Mouse (Mus musculus): ENCODE results near the gene Aknad1. TPM values are rescaled to one million over a fixed set of nuclear protein-coding genes. Genes with fewer than 3 reads are reported as not detected.

Gene Aknad1
- polyA plus RNA-seq (2015; fragmentation: Nextera tagmentation; extraction: Ambion mirVana) = 0.11 TPM in 1 of 2 replicates, not detected in the other

DNA sequence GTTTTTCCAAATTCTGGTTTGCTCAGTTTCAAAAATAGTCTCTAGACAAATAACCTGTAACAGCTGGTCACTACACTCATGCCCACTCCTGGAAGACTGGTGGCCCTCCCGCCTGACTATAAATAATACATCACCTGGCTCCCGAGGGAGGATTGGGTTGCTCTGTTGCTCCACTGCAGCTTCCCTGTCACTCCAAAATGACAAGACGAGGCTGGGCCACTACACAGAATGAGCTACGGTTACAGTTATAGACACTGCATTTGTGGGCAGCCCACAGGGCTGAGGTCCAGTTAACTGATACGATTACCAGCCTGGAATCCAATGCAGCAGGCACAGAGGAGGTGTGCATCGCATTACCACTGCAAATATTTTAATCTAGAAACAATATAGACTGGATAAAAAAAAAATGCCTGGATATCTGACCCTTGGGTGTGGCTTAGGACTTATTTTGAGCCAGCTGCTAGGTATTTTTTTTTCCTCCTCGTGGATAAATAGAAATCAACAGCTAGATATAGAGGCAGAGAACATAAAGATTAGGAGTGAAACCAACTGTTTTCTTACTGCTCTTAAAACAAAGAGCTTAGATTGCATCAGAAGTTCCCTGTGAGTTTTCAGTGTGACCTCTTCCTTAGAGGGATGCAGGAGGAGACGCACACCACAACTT lies at the start of gene Aknad1:
TSS of gene Aknad1 (plus strand) at position 614 of the 664 bp plus-strand sequence.
- no peaks in the 10 kb centered on the region for H3K9me3 ChIP-seq (ENCODE audit: low read length)
- no peak within 1 kb of the TSS for H3K4me2 ChIP-seq (replicated peaks; ENCODE audit: low read depth, low read length)
- 34% methylated on average over 8 of the region's 8 CpGs for WGBS

GRCm38 (mm10) chr3:108689979-108690378 lies 49.5 kb upstream of the Aknad1 start:
- Histone ChIP-seq H3K4me2 (replicated peaks; ENCODE audit: low read depth, low read length) (no peak overlapping the region), H3K27ac (ENCODE audit: low read length) (no peak overlapping the region), H3K36me3 (ENCODE audit: insufficient read depth, low read length) (peaks cover 42% of the 10 kb centered on the region), H3K9ac (replicated peaks; ENCODE audit: low read length) (no peak overlapping the region), H3K4me1 (ENCODE audit: insufficient read depth, low read length) (no peaks in the 10 kb centered on the region), H3K27me3 (ENCODE audit: insufficient read depth, low read length) (no peaks in the 10 kb centered on the region), H3K4me3 (ENCODE audit: low read length) (no peak overlapping the region), H3K9me3 (ENCODE audit: low read length) (no peaks in the 10 kb centered on the region)
- 86% methylated on average over 4 of the region's 4 CpGs for WGBS
- ATAC-seq (ENCODE audit: low FRiP score, low TSS enrichment) = no peak

More for the DNA sequence above, at the start of gene Aknad1:
- no peak for ATAC-seq (ENCODE audit: low FRiP score, low TSS enrichment)
- Histone ChIP-seq H3K4me3 (ENCODE audit: low read length) (no peak within 1 kb of the TSS), H3K27me3 (ENCODE audit: insufficient read depth, low read length) (no peaks in the 10 kb centered on the region), H3K36me3 (ENCODE audit: insufficient read depth, low read length) (no peaks in the 10 kb centered on the region), H3K4me1 (ENCODE audit: insufficient read depth, low read length) (0 out of 2 replicates have a peak, but pooled peaks cover 6% of the 10 kb centered on the region), H3K9ac (replicated peaks; ENCODE audit: low read length) (no peak within 1 kb of the TSS), H3K27ac (ENCODE audit: low read length) (no peak within 1 kb of the TSS)

- H3K36me3 ChIP-seq (ENCODE audit: insufficient read depth, low read length) = peaks cover 36% of the 10 kb centered on the region
- no peaks in the 10 kb centered on the region for H3K27me3 ChIP-seq (ENCODE audit: insufficient read depth, low read length)
- no peak overlapping the region for H3K9ac ChIP-seq (replicated peaks; ENCODE audit: low read length)
- H3K4me2 ChIP-seq (replicated peaks; ENCODE audit: low read depth, low read length) = no peak overlapping the region
- no peaks in the 10 kb centered on the region for H3K9me3 ChIP-seq (ENCODE audit: low read length)
- H3K4me3 ChIP-seq (ENCODE audit: low read length) = no peak overlapping the region
- no peaks in the 10 kb centered on the region for H3K4me1 ChIP-seq (ENCODE audit: insufficient read depth, low read length)
- H3K27ac ChIP-seq (ENCODE audit: low read length) = no peak overlapping the region
- WGBS = 88% methylated on average over 9 of the region's 9 CpGs
- ATAC-seq (ENCODE audit: low FRiP score, low TSS enrichment) = no peak
Observed at GRCm38 (mm10) chr3:108694321-108694720, 45.1 kb upstream of the Aknad1 start.

DNA sequence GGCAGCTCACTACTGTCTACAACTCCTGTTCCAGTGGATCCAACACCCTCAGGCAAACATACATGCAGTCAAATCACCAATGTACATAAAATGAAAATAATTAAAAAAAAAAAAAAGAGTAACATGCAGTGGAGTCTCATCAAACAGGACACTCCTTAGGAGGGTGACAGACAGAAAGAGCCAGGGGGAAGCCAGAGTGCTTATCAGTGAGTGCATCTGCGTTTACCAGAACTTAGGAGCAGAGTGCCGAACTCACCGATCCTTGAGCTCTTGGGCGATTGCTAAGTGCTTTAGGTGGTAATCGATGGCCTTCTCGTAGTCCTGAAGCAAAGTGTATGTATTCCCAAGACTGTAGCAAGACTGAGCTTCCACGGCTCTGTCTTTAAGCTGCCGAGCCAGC lies 40.8 kb upstream of the Aknad1 start:
- no peaks in the 10 kb centered on the region for H3K4me1 ChIP-seq (ENCODE audit: insufficient read depth, low read length)
- H3K9ac ChIP-seq (replicated peaks; ENCODE audit: low read length) = no peak overlapping the region
- WGBS = 88% methylated on average over 8 of the region's 8 CpGs
- H3K9me3 ChIP-seq (ENCODE audit: low read length) = no peaks in the 10 kb centered on the region
- no peaks in the 10 kb centered on the region for H3K27me3 ChIP-seq (ENCODE audit: insufficient read depth, low read length)
- no peak overlapping the region for H3K27ac ChIP-seq (ENCODE audit: low read length)
- H3K36me3 ChIP-seq (ENCODE audit: insufficient read depth, low read length) = peaks cover 58% of the 10 kb centered on the region
- no peak overlapping the region for H3K4me2 ChIP-seq (replicated peaks; ENCODE audit: low read depth, low read length)
- H3K4me3 ChIP-seq (ENCODE audit: low read length) = no peak overlapping the region
- no peak for ATAC-seq (ENCODE audit: low FRiP score, low TSS enrichment)

GRCm38 (mm10) chr3:108699786-108700185 lies 39.7 kb upstream of the Aknad1 start:
- Histone ChIP-seq H3K4me1 (ENCODE audit: insufficient read depth, low read length) (no peaks in the 10 kb centered on the region), H3K9me3 (ENCODE audit: low read length) (no peaks in the 10 kb centered on the region), H3K4me3 (ENCODE audit: low read length) (no peak overlapping the region), H3K27me3 (ENCODE audit: insufficient read depth, low read length) (no peaks in the 10 kb centered on the region), H3K36me3 (ENCODE audit: insufficient read depth, low read length) (peaks cover 50% of the 10 kb centered on the region), H3K4me2 (replicated peaks; ENCODE audit: low read depth, low read length) (no peak overlapping the region), H3K9ac (replicated peaks; ENCODE audit: low read length) (no peak overlapping the region), H3K27ac (ENCODE audit: low read length) (no peak overlapping the region)
- ATAC-seq (ENCODE audit: low FRiP score, low TSS enrichment) = no peak
- WGBS = 91% methylated on average over 4 of the region's 4 CpGs

DNA sequence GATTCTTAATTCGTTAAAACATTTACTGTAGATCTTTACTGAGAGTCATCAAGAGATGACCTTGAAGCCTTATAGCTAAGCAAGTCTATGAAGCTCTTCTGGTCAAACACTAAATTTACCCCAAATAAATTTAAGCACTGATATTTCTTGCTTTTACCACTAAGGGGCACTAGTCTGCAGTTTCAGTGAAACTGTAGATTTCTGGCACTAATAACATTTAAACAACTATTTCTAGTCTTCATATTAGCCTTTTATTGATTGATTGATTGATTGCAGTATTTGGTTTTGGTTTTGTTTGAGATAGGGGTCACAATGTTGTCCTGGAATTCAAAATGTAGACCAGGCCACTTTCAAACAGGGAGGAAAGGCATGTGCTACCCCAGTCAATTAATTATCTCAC lies 38.2 kb upstream of the Aknad1 start:
- Histone ChIP-seq H3K27me3 (ENCODE audit: insufficient read depth, low read length) (no peaks in the 10 kb centered on the region), H3K4me2 (replicated peaks; ENCODE audit: low read depth, low read length) (no peak overlapping the region), H3K36me3 (ENCODE audit: insufficient read depth, low read length) (peaks cover 44% of the 10 kb centered on the region), H3K4me1 (ENCODE audit: insufficient read depth, low read length) (no peaks in the 10 kb centered on the region), H3K27ac (ENCODE audit: low read length) (no peak overlapping the region), H3K9me3 (ENCODE audit: low read length) (no peaks in the 10 kb centered on the region), H3K9ac (replicated peaks; ENCODE audit: low read length) (no peak overlapping the region), H3K4me3 (ENCODE audit: low read length) (no peak overlapping the region)
- no peak for ATAC-seq (ENCODE audit: low FRiP score, low TSS enrichment)
- 81% methylated on average over 1 of the region's 1 CpGs for WGBS

GRCm38 (mm10) chr3:108702789-108703188 lies 36.7 kb upstream of the Aknad1 start:
- Histone ChIP-seq H3K4me2 (replicated peaks; ENCODE audit: low read depth, low read length) (no peak overlapping the region), H3K4me1 (ENCODE audit: insufficient read depth, low read length) (no peaks in the 10 kb centered on the region), H3K27ac (ENCODE audit: low read length) (no peak overlapping the region), H3K9me3 (ENCODE audit: low read length) (no peaks in the 10 kb centered on the region), H3K27me3 (ENCODE audit: insufficient read depth, low read length) (no peaks in the 10 kb centered on the region), H3K4me3 (ENCODE audit: low read length) (no peak overlapping the region), H3K36me3 (ENCODE audit: insufficient read depth, low read length) (peaks cover 37% of the 10 kb centered on the region), H3K9ac (replicated peaks; ENCODE audit: low read length) (no peak overlapping the region)
- 94% methylated on average over 8 of the region's 8 CpGs for WGBS
- no peak for ATAC-seq (ENCODE audit: low FRiP score, low TSS enrichment)

- no peaks in the 10 kb centered on the region for H3K9me3 ChIP-seq (ENCODE audit: low read length)
- H3K4me3 ChIP-seq (ENCODE audit: low read length) = no peak overlapping the region
- peaks cover 9% of the 10 kb centered on the region for H3K4me1 ChIP-seq (ENCODE audit: insufficient read depth, low read length)
- WGBS = 93% methylated on average over 5 of the region's 5 CpGs
- ATAC-seq (ENCODE audit: low FRiP score, low TSS enrichment) = no peak
- H3K36me3 ChIP-seq (ENCODE audit: insufficient read depth, low read length) = 0 out of 2 replicates have a peak, but pooled peaks cover 6% of the 10 kb centered on the region
- no peak overlapping the region for H3K4me2 ChIP-seq (replicated peaks; ENCODE audit: low read depth, low read length)
- no peaks in the 10 kb centered on the region for H3K27me3 ChIP-seq (ENCODE audit: insufficient read depth, low read length)
- H3K9ac ChIP-seq (replicated peaks; ENCODE audit: low read length) = no peak overlapping the region
- no peak overlapping the region for H3K27ac ChIP-seq (ENCODE audit: low read length)
Observed at GRCm38 (mm10) chr3:108711296-108711695, 28.2 kb upstream of the Aknad1 start.

GRCm38 (mm10) chr3:108713065-108713675 lies 26.3 kb upstream of the Aknad1 start:
- H3K27ac ChIP-seq (ENCODE audit: low read length) = no peak overlapping the region
- no peak overlapping the region for H3K9ac ChIP-seq (replicated peaks; ENCODE audit: low read length)

GRCm38 (mm10) chr3:108714837-108715236 lies 24.6 kb upstream of the Aknad1 start:
- Histone ChIP-seq H3K9me3 (ENCODE audit: low read length) (no peaks in the 10 kb centered on the region), H3K27ac (ENCODE audit: low read length) (no peak overlapping the region), H3K36me3 (ENCODE audit: insufficient read depth, low read length) (no peaks in the 10 kb centered on the region), H3K9ac (replicated peaks; ENCODE audit: low read length) (no peak overlapping the region), H3K4me3 (ENCODE audit: low read length) (no peak overlapping the region), H3K27me3 (ENCODE audit: insufficient read depth, low read length) (no peaks in the 10 kb centered on the region), H3K4me1 (ENCODE audit: insufficient read depth, low read length) (peaks cover 9% of the 10 kb centered on the region), H3K4me2 (replicated peaks; ENCODE audit: low read depth, low read length) (no peak overlapping the region)
- ATAC-seq (ENCODE audit: low FRiP score, low TSS enrichment) = no peak
- 94% methylated on average over 4 of the region's 4 CpGs for WGBS

More at GRCm38 (mm10) chr3:108713065-108713675, 26.3 kb upstream of the Aknad1 start:
- 26% methylated on average over 3 of the region's 3 CpGs for WGBS
- Histone ChIP-seq H3K4me3 (ENCODE audit: low read length) (no peak overlapping the region), H3K27me3 (ENCODE audit: insufficient read depth, low read length) (no peaks in the 10 kb centered on the region), H3K9me3 (ENCODE audit: low read length) (no peaks in the 10 kb centered on the region), H3K36me3 (ENCODE audit: insufficient read depth, low read length) (no peaks in the 10 kb centered on the region), H3K4me2 (replicated peaks; ENCODE audit: low read depth, low read length) (peak overlapping the region; percentile 40), H3K4me1 (ENCODE audit: insufficient read depth, low read length) (peaks cover 9% of the 10 kb centered on the region)
- peak; percentile 85 for ATAC-seq (ENCODE audit: low FRiP score, low TSS enrichment)
